Mouse (Mus musculus) spleen, embryonic (tissue): ENCODE data around the gene Lrrk2.

Source experiments
- CTCF ChIA-PET: fragments of 350-600 bp; sonication (Branson Sonifier 250); formaldehyde crosslinking; loops from one replicate; lab custom pipeline; 2022; lab: Charles Lee

Gene Lrrk2

GRCm38 (mm10) chr15:91685880-91686563, 13.0 kb downstream of the Lrrk2 start:
- CTCF ChIA-PET = no interaction called here

- CTCF ChIA-PET = no interaction called here
These were observed 17.7 kb downstream of the Lrrk2 start for GRCm38 (mm10) chr15:91690648-91691047.

- CTCF ChIA-PET = no interaction called here
These were observed 20.1 kb downstream of the Lrrk2 start for GRCm38 (mm10) chr15:91693051-91693450.

GRCm38 (mm10) chr15:91693856-91694255, 20.9 kb downstream of the Lrrk2 start:
- CTCF ChIA-PET = no interaction called here

- CTCF ChIA-PET = no interaction called here
These were observed 27.9 kb downstream of the Lrrk2 start for GRCm38 (mm10) chr15:91700841-91701240.

GRCm38 (mm10) chr15:91702991-91703715, 30.2 kb downstream of the Lrrk2 start:
- CTCF ChIA-PET = interaction anchor here (1.1 kb wide), 1 partner anchor 95 kb away, joined by 3 read pairs; no protein-coding TSS in a partner anchor

- CTCF ChIA-PET = interaction anchor here (1.1 kb wide), 1 partner anchor 96 kb away, joined by 3 read pairs; no protein-coding TSS in a partner anchor
These were observed 31.1 kb downstream of the Lrrk2 start for GRCm38 (mm10) chr15:91704091-91704490.

- CTCF ChIA-PET = no interaction called here
These were observed 36.5 kb downstream of the Lrrk2 start for GRCm38 (mm10) chr15:91709207-91710130.

- CTCF ChIA-PET = no interaction called here
These were observed 62.4 kb downstream of the Lrrk2 start for GRCm38 (mm10) chr15:91735216-91735922.

GRCm38 (mm10) chr15:91736791-91737533, 64.0 kb downstream of the Lrrk2 start:
- CTCF ChIA-PET = interaction anchor here (0.6 kb wide), 2 partner anchors 23 to 455 kb away, joined by 4 to 6 read pairs; no protein-coding TSS in a partner anchor

GRCm38 (mm10) chr15:91738808-91739207, 65.8 kb downstream of the Lrrk2 start:
- CTCF ChIA-PET = no interaction called here

GRCm38 (mm10) chr15:91745501-91745900, 72.5 kb downstream of the Lrrk2 start:
- CTCF ChIA-PET = no interaction called here

- CTCF ChIA-PET = interaction anchor here (0.7 kb wide), 1 partner anchor 24 kb away, joined by 3 read pairs; no protein-coding TSS in a partner anchor
These were observed 79.1 kb downstream of the Lrrk2 start for GRCm38 (mm10) chr15:91752111-91752510.

- CTCF ChIA-PET = no interaction called here
These were observed 80.6 kb downstream of the Lrrk2 start for GRCm38 (mm10) chr15:91753378-91754080.

GRCm38 (mm10) chr15:91754546-91754945, 81.6 kb downstream of the Lrrk2 start:
- CTCF ChIA-PET = no interaction called here

GRCm38 (mm10) chr15:91755756-91756155, 82.8 kb downstream of the Lrrk2 start:
- CTCF ChIA-PET = interaction anchor here (0.6 kb wide), 2 partner anchors 23 to 36 kb away, joined by 3 read pairs; no protein-coding TSS in a partner anchor

GRCm38 (mm10) chr15:91772041-91772440, 99.1 kb downstream of the Lrrk2 start:
- CTCF ChIA-PET = no interaction called here

- CTCF ChIA-PET = interaction anchor here (0.7 to 1.0 kb wide), 2 partner anchors 9 to 24 kb away, joined by 3 read pairs; no protein-coding TSS in a partner anchor
These were observed 106.2 kb downstream of the Lrrk2 start for GRCm38 (mm10) chr15:91779166-91779565.

- CTCF ChIA-PET = no interaction called here
These were observed 108.2 kb downstream of the Lrrk2 start for GRCm38 (mm10) chr15:91781172-91781571.
